Mouse (Mus musculus) lung, postnatal 0 days (tissue): ENCODE results near the gene Cacna1a.

Experiments used
- CTCF ChIP-seq: IDR thresholded peaks from 2 replicates; pipeline ENCODE4 v1.5.1; 2016; ENCODE audit warnings: antibody characterized with exemption, mild to moderate bottlenecking
- EP300 ChIP-seq: IDR thresholded peaks from 2 replicates; pipeline ENCODE4 v1.6.1; 2016; ENCODE audit warnings: antibody characterized with exemption, mild to moderate bottlenecking, control low read depth

GRCm38 (mm10) chr8:84415378-84415898 lies 27.2 kb downstream of the Cacna1a start:
- TF ChIP-seq CTCF: no peak
- no peak for TF ChIP-seq EP300
